Mouse (Mus musculus) midbrain, embryonic 14.5 days (tissue): ENCODE results near the gene Tmprss3. TPM values are rescaled to one million over a fixed set of nuclear protein-coding genes. Genes with fewer than 3 reads are reported as not detected.

Source experiments
- ATAC-seq: fragments of 200-750 bp; cut with Nextera tagmentation; 2 replicates; pipeline ENCODE4 v1.8.0; 2017; ENCODE audit warnings: moderate number of reproducible peaks, moderate library complexity; ENCODE audit not compliant: low FRiP score, low TSS enrichment
- DNase-seq: peaks from one replicate; pipeline ENCODE4 v3.0.0-alpha.2; 2015
- H3K27ac ChIP-seq: fragments of 300-500 bp; sonication (generic); replicated peaks from 2 replicates; pipeline ENCODE4 v1.5.1; 2014; ENCODE audit warnings: mild to moderate bottlenecking, low read depth, low read length, moderate library complexity
- H3K27me3 ChIP-seq: fragments of 300-500 bp; sonication (generic); 2 replicates; pipeline ENCODE4 v1.6.1; 2014; ENCODE audit warnings: low read length, control low read depth, mixed read lengths; ENCODE audit not compliant: control insufficient read depth, insufficient read depth
- H3K36me3 ChIP-seq: fragments of 300-500 bp; sonication (generic); 2 replicates; pipeline ENCODE4 v1.6.1; 2014; ENCODE audit warnings: low read length, control low read depth; ENCODE audit not compliant: control insufficient read depth, insufficient read depth
- H3K4me1 ChIP-seq: fragments of 300-500 bp; sonication (generic); 2 replicates; pipeline ENCODE4 v1.6.1; 2014; ENCODE audit warnings: mild to moderate bottlenecking, antibody characterized with exemption, low read length, control low read depth; ENCODE audit not compliant: control insufficient read depth, insufficient read depth
- H3K4me2 ChIP-seq: fragments of 300-500 bp; sonication (generic); 2 replicates; pipeline ENCODE4 v1.6.1; 2014; ENCODE audit warnings: mild to moderate bottlenecking, low read length, moderate library complexity
- H3K4me3 ChIP-seq: fragments of 300-500 bp; sonication (generic); replicated peaks from 2 replicates; pipeline ENCODE4 v1.5.1; 2014; ENCODE audit warnings: low read depth, low read length
- H3K9ac ChIP-seq: fragments of 300-500 bp; sonication (generic); replicated peaks from 2 replicates; pipeline ENCODE4 v1.6.1; 2014; ENCODE audit warnings: mild to moderate bottlenecking, low read length, moderate library complexity
- H3K9me3 ChIP-seq: fragments of 300-500 bp; sonication (generic); 2 replicates; pipeline ENCODE4 v1.6.1; 2016; ENCODE audit warnings: low read length, control low read depth, mixed read lengths; ENCODE audit not compliant: control insufficient read depth
- WGBS: fragments of 180-500 bp; shearing (Covaris S2); extraction: QIAGEN DNeasy Blood & Tissue Kit; methylation state at CpG from one replicate; pipeline ENCODE4 v1.1.7; 2014; 5-methylcytosine and 5-hydroxymethylcytosine counted together
- polyA plus RNA-seq: library from polyadenylated mRNA; unstranded; fragments of >200 nt; fragmentation: Nextera tagmentation; extraction: Ambion mirVana; gene quantifications from 2 replicates; pipeline ENCODE4 v1.2.1, GENCODE M21; 2014

Tmprss3 gene
- polyA plus RNA-seq, 1 experiment from 2014 or later, result not detected

GRCm38 (mm10) chr17:31184269-31184990, 14.3 kb downstream of the Tmprss3 start:
- 79% methylated on average over 12 of the region's 12 CpGs for WGBS
- Histone ChIP-seq H3K36me3 (no peaks in the 10 kb centered on the region), H3K4me3 (no peak overlapping the region), H3K9ac (no peak overlapping the region), H3K27ac (no peak overlapping the region), H3K9me3 (no peaks in the 10 kb centered on the region), H3K4me1 (no peaks in the 10 kb centered on the region), H3K27me3 (no peaks in the 10 kb centered on the region), H3K4me2 (no peak overlapping the region)
- ATAC-seq (no peak), DNase-seq (no peak)

DNA sequence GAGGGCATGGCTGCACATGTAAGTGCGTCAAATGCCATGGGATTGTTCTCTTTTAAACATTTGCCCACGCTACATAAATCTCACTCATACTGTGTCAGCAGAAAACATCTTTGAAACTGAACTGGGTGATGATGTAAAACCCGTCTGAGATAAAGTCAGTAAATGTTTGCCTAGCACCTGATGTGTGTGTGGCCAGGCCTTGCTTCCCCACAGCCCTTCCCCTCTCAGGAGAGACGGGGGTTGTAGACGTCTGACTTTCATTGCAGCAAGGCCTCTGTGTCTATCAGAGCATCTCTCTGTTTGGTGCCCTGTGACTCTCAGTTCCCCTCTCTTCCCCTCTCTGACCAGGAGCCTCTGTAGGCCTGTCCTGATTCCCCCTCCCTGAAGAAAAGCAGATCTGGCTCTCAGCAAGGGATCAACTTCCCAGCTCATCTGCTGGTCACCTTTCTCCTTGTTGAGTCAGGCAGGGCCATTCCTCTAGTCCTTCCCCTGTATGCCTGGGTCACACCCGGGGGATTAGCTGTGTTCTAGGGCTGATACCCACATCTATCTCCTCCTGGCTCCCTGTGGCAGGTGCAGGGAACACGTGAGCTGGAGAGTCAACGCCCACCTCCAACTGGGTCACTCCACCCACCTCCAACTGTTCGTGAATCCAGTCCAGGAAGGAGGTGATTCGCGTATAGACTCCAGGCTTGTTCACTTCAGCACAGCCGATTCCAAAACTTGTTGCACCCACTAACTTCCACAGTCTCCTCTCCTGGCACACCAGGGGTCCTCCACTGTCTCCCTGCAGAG, 15.4 kb downstream of the Tmprss3 start:
- Histone ChIP-seq H3K4me3 (no peak overlapping the region), H3K9me3 (no peaks in the 10 kb centered on the region), H3K4me2 (no peak overlapping the region), H3K27ac (no peak overlapping the region), H3K27me3 (no peaks in the 10 kb centered on the region), H3K9ac (no peak overlapping the region), H3K36me3 (no peaks in the 10 kb centered on the region), H3K4me1 (no peaks in the 10 kb centered on the region)
- 69% methylated on average over 12 of the region's 12 CpGs for WGBS
- ATAC-seq, result no peak
- no peak for DNase-seq

DNA sequence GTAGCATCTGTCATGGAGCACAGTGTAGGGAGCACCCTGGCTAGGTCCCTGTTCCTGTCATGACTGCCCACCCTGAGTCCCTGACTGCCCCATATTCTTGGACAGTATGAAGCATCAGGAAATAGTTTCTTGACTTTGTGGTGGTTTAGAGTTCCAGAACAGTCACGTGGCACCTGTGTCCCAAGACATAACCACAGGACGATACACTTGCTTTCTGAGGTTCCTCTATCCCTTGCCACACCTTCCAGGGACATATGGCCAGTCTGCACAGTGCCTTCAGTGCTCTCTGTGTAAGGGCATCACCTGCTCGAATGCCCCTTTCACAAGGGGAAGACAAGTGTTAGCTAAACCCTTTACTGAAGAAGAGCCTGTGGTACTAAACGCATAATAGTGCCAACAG, 17.3 kb downstream of the Tmprss3 start:
- 85% methylated on average over 4 of the region's 4 CpGs for WGBS

DNA sequence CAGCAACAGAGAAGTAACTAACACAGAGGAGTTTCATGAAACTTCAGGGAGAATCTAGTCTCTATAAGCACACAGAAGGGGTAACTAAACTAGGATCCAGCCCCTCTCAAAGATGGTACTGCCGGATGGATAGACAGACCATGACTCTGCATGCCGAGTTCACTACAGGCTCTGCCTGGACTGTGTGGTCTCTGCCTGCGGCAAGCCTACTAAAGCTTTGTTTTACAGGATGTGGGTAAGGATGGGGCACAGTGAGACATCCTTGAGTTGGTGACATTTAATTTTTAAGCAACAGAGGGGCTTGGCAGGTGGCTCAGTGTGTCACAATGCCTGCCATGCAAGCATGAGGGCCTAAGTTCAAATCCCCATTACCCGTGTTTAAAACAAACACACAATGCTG, 22.5 kb downstream of the Tmprss3 start:
- ATAC-seq, result no peak
- no peak for DNase-seq
- no peaks in the 10 kb centered on the region for H3K4me1 ChIP-seq
- no peak overlapping the region for H3K4me3 ChIP-seq
- 93% methylated on average over 4 of the region's 4 CpGs for WGBS
- no peak overlapping the region for H3K9ac ChIP-seq
- no peaks in the 10 kb centered on the region for H3K9me3 ChIP-seq
- H3K27me3 ChIP-seq, result no peaks in the 10 kb centered on the region
- H3K27ac ChIP-seq, result no peak overlapping the region
- H3K4me2 ChIP-seq, result no peak overlapping the region
- no peaks in the 10 kb centered on the region for H3K36me3 ChIP-seq

More for the DNA sequence above, 17.3 kb downstream of the Tmprss3 start:
- DNase-seq (no peak), ATAC-seq (no peak)
- Histone ChIP-seq H3K4me1 (no peaks in the 10 kb centered on the region), H3K4me3 (no peak overlapping the region), H3K27ac (no peak overlapping the region), H3K9me3 (no peaks in the 10 kb centered on the region), H3K36me3 (no peaks in the 10 kb centered on the region), H3K4me2 (no peak overlapping the region), H3K9ac (no peak overlapping the region), H3K27me3 (no peaks in the 10 kb centered on the region)

- Histone ChIP-seq H3K4me3 (no peak overlapping the region), H3K9ac (no peak overlapping the region), H3K4me1 (no peaks in the 10 kb centered on the region), H3K4me2 (no peak overlapping the region), H3K36me3 (no peaks in the 10 kb centered on the region), H3K27ac (no peak overlapping the region), H3K27me3 (no peaks in the 10 kb centered on the region), H3K9me3 (no peaks in the 10 kb centered on the region)
- ATAC-seq (no peak), DNase-seq (no peak)
- 95% methylated on average over 5 of the region's 5 CpGs for WGBS
Measured at GRCm38 (mm10) chr17:31169796-31170195, 29.0 kb downstream of the Tmprss3 start.

- H3K27ac ChIP-seq, result no peak within 1 kb of the TSS
- no peak within 1 kb of the TSS for H3K9ac ChIP-seq
- no peaks in the 10 kb centered on the region for H3K27me3 ChIP-seq
- no peaks in the 10 kb centered on the region for H3K4me1 ChIP-seq
- no peak within 1 kb of the TSS for H3K4me2 ChIP-seq
- ATAC-seq (no peak), DNase-seq (no peak)
- H3K36me3 ChIP-seq, result no peaks in the 10 kb centered on the region
- no peaks in the 10 kb centered on the region for H3K9me3 ChIP-seq
- no peak within 1 kb of the TSS for H3K4me3 ChIP-seq
- WGBS, result 86% methylated on average over 6 of the region's 6 CpGs
Measured at GRCm38 (mm10) chr17:31165127-31165526, 33.6 kb downstream of the Tmprss3 start, which contains the start of gene Tff1. Gene Tff1 (minus strand): TSS chr17:31165277.

GRCm38 (mm10) chr17:31163821-31164220, 35.0 kb downstream of the Tmprss3 start:
- DNase-seq (no peak), ATAC-seq (no peak)
- H3K9ac ChIP-seq, result no peak overlapping the region
- no peaks in the 10 kb centered on the region for H3K27me3 ChIP-seq
- no peak overlapping the region for H3K4me2 ChIP-seq
- 91% methylated on average over 2 of the region's 2 CpGs for WGBS
- no peaks in the 10 kb centered on the region for H3K4me1 ChIP-seq
- H3K4me3 ChIP-seq, result no peak overlapping the region
- H3K27ac ChIP-seq, result no peak overlapping the region
- H3K9me3 ChIP-seq, result no peaks in the 10 kb centered on the region
- no peaks in the 10 kb centered on the region for H3K36me3 ChIP-seq

DNA sequence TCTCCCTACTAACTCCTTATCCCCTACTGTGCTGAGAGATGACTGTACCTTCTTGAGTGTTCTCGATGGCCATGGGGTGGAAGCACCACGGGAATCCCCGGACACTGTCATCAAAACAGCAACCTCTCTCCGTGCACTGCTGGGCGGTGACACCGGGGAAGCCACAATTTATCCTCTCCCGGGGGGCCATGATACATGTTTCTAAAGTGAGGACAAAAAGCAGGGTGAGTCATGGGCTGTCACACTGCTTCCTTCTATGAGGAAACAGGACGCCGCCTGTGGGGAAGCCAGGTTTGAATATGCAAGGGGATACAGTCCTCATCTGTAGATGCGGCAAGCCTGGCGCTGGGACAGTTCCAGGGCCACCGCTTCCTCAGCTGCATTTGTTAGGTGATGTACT, 36.2 kb downstream of the Tmprss3 start:
- Histone ChIP-seq H3K4me3 (no peak overlapping the region), H3K27ac (no peak overlapping the region), H3K9ac (no peak overlapping the region), H3K27me3 (no peaks in the 10 kb centered on the region), H3K9me3 (no peaks in the 10 kb centered on the region), H3K36me3 (no peaks in the 10 kb centered on the region), H3K4me1 (no peaks in the 10 kb centered on the region), H3K4me2 (no peak overlapping the region)
- ATAC-seq, result no peak
- DNase-seq, result no peak
- WGBS, result 91% methylated on average over 12 of the region's 12 CpGs

DNA sequence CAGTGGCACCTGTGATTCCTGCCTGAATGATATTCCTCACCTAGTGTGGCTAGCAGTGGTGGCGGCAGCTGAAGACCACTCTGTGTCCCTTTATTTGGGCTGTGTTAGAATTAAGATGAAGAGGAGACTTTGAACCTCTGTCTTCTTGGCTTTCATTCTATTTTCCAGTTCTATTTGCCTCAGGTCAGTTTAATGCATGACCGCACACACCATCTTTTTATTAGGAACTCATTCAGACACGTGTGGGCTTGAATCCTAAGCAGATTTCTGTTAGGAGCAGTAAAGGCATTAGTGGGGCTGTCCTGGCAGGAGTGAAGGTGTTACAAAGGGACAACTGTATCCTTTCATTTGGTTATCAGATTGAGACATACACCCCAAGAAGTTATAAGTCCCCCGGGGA, 38.5 kb downstream of the Tmprss3 start:
- ATAC-seq, result no peak
- no peak overlapping the region for H3K4me3 ChIP-seq
- no peaks in the 10 kb centered on the region for H3K27me3 ChIP-seq
- no peak for DNase-seq
- WGBS, result 58% methylated on average over 4 of the region's 4 CpGs
- no peaks in the 10 kb centered on the region for H3K9me3 ChIP-seq
- H3K9ac ChIP-seq, result no peak overlapping the region
- no peaks in the 10 kb centered on the region for H3K36me3 ChIP-seq
- H3K27ac ChIP-seq, result no peak overlapping the region
- H3K4me2 ChIP-seq, result no peak overlapping the region
- no peaks in the 10 kb centered on the region for H3K4me1 ChIP-seq
